Mouse (Mus musculus) heart, embryonic 14.5 days (tissue): ENCODE measurements around the gene Ank3. TPM values are rescaled to one million over a fixed set of nuclear protein-coding genes. Genes with fewer than 3 reads are reported as not detected.

Experiments used
- ATAC-seq: fragments of 200-750 bp; cut with Nextera tagmentation; 2 replicates; pipeline ENCODE4 v1.8.0; 2017; ENCODE audit warnings: low read depth, moderate TSS enrichment; ENCODE audit not compliant: insufficient number of reproducible peaks, insufficient read depth, low FRiP score
- H3K27ac ChIP-seq, 2 experiments: fragments of 200-500 bp in 1 of 2; fragments of 300-500 bp in 1 of 2; sonication (generic) in 1 of 2; replicated peaks in 1 of 2; 2 replicates each; pipeline ENCODE4 v1.5.1; 2012 to 2014; ENCODE audit warnings: low read depth in 2 of 2, low read length in 2 of 2, control low read depth in 1 of 2, mild to moderate bottlenecking in 1 of 2, mixed read lengths in 1 of 2; ENCODE audit not compliant: control insufficient read depth in 1 of 2, insufficient read depth in 1 of 2
- H3K27me3 ChIP-seq: fragments of 300-500 bp; sonication (generic); 2 replicates; pipeline ENCODE4 v1.6.1; 2014; ENCODE audit warnings: mild to moderate bottlenecking, low read length, control low read depth; ENCODE audit not compliant: control insufficient read depth, insufficient read depth
- H3K36me3 ChIP-seq: fragments of 300-500 bp; sonication (generic); 2 replicates; pipeline ENCODE4 v1.6.1; 2014; ENCODE audit warnings: mild to moderate bottlenecking, control low read depth, low read length, mixed read lengths; ENCODE audit not compliant: control insufficient read depth, insufficient read depth
- H3K4me1 ChIP-seq, 2 experiments: fragments of 200-500 bp in 1 of 2; fragments of 300-500 bp in 1 of 2; sonication (generic) in 1 of 2; 2 replicates each; pipeline ENCODE4 v1.6.1; 2012 to 2014; ENCODE audit warnings: low read length in 2 of 2, control low read depth in 1 of 2, mixed read lengths in 1 of 2; ENCODE audit not compliant: control insufficient read depth in 2 of 2, insufficient read depth in 2 of 2
- H3K4me2 ChIP-seq: fragments of 300-500 bp; sonication (generic); 2 replicates; pipeline ENCODE4 v1.6.1; 2014; ENCODE audit warnings: mild to moderate bottlenecking, low read length
- H3K4me3 ChIP-seq, 2 experiments: fragments of 200-500 bp in 1 of 2; fragments of 300-500 bp in 1 of 2; sonication (generic) in 1 of 2; 2 replicates each; pipeline ENCODE4 v1.5.1; 2012 to 2014; ENCODE audit warnings: low read length in 2 of 2, mild to moderate bottlenecking in 2 of 2, control low read depth in 1 of 2, low read depth in 1 of 2, moderate library complexity in 1 of 2; ENCODE audit not compliant: control insufficient read depth in 1 of 2, insufficient read depth in 1 of 2
- H3K9ac ChIP-seq: fragments of 300-500 bp; sonication (generic); 2 replicates; pipeline ENCODE4 v1.6.1; 2014; ENCODE audit warnings: mild to moderate bottlenecking, low read length
- H3K9me3 ChIP-seq: fragments of 300-500 bp; sonication (generic); 2 replicates; pipeline ENCODE4 v1.6.1; 2016; ENCODE audit warnings: low read length, control low read depth; ENCODE audit not compliant: control insufficient read depth
- whole genome bisulfite sequencing: fragments of 180-500 bp; shearing (Covaris S2); extraction: QIAGEN DNeasy Blood & Tissue Kit; methylation state at CpG from one replicate; pipeline ENCODE4 v1.1.7; 2014; 5-methylcytosine and 5-hydroxymethylcytosine counted together
- polyA plus RNA-seq: library from polyadenylated mRNA; unstranded; fragments of >200 nt; fragmentation: Nextera tagmentation; extraction: Ambion mirVana; gene quantifications from 2 replicates; pipeline ENCODE4 v1.2.1, GENCODE M21; 2014

Gene Ank3
- polyA plus RNA-seq, 1 experiment from 2014 or later: 43.2 TPM

DNA sequence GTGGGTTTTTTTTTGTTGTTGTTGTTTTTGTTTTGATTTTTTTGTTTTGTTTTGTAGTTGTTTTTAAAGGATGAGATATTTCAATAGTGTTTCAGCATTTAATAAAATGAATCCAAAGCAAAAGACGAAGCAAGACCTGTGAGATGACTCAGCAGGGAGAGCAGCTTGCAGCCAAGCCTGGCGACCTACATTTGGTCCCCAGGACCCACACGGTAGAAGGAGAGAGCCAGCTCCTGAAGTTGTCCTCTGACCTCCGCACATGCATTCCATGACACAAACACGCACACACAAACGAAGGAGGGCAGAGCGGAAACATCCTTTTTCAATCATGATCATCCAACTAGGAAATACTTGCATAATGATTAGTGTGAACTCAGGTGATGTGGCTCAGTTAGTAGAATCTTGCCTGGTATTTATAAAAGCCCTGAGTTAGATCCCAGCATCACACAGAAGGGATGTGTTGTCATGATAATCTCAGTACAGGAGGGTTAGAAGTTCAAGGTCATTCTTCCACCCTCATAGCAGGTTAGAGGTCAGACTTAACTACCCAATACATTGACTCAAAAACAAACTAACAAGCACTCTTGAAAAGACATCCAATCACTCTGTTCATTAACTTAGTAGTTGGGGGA lies 461.4 kb downstream of the Ank3 start:
- H3K27ac ChIP-seq: no peak overlapping the region
- H3K4me2 ChIP-seq: no peak overlapping the region
- H3K27me3 ChIP-seq: no peaks in the 10 kb centered on the region
- no peak for ATAC-seq
- H3K9me3 ChIP-seq: no peaks in the 10 kb centered on the region
- H3K9ac ChIP-seq: no peak overlapping the region
- WGBS: 79% methylated on average over 7 of the region's 7 CpGs
- H3K4me3 ChIP-seq: no peak overlapping the region
- H3K36me3 ChIP-seq: peaks cover 5% of the 10 kb centered on the region
- H3K4me1 ChIP-seq: peaks cover 9 to 25% of the 10 kb centered on the region in 2 experiments

DNA sequence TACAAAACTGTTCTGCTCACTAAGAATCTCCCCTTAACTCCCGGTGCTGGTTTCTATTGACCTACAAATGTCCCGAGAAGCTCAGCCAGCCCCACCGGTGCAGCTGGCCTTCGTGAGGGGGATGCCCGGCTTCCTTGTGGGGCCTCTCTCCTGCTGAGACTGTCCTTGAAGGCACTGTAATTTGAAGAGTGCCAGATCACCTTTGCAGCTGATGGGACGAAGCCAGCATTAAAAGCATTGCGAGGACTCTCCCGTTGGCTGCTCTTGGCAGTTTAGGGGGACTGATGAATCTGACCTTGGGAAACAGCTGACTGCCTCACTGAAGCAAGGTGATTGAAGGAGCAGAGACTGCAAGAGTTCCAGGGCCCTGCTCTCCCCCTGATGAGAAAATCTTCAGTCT lies 464.3 kb downstream of the Ank3 start:
- Histone ChIP-seq H3K9me3 (no peaks in the 10 kb centered on the region), H3K27ac (peak overlapping the region; percentile 42 to 57), H3K27me3 (no peaks in the 10 kb centered on the region), H3K9ac (peak overlapping the region; percentile 13; the same call in 1 of the 2 replicates), H3K4me1 (peaks cover 9 to 25% of the 10 kb centered on the region in 2 experiments), H3K36me3 (peaks cover 6% of the 10 kb centered on the region; the same call in 1 of the 2 replicates), H3K4me3 (no peak overlapping the region), H3K4me2 (no peak overlapping the region)
- 24% methylated on average over 8 of the region's 8 CpGs for WGBS
- no peak for ATAC-seq

DNA sequence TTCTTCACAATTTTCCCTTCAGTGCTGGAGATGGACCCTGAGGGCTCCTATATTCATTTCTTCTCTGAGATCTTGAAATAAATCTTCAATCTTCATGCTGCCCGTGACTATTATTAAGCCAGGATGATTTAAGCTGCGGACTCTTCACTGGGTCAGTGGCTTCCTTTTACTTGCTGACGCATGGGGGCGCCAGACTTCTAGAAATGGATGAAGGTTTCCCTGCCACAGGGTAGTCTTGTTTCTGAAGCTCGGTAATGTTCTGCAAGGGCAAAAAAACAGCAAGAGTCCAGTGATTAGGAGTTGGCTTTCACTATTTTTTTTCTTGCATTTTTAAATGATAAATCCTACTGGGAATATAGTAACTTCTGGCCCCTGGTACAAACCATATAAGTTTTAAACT lies 471.8 kb downstream of the Ank3 start:
- no peaks in the 10 kb centered on the region for H3K27me3 ChIP-seq
- no peak for ATAC-seq
- H3K4me2 ChIP-seq: no peak overlapping the region
- H3K9me3 ChIP-seq: no peaks in the 10 kb centered on the region
- H3K36me3 ChIP-seq: peaks cover 29% of the 10 kb centered on the region
- no peak overlapping the region for H3K4me3 ChIP-seq
- H3K4me1 ChIP-seq: peaks cover 14 to 15% of the 10 kb centered on the region in 2 experiments
- 11% methylated on average over 5 of the region's 5 CpGs for WGBS
- no peak overlapping the region for H3K27ac ChIP-seq
- H3K9ac ChIP-seq: no peak overlapping the region

DNA sequence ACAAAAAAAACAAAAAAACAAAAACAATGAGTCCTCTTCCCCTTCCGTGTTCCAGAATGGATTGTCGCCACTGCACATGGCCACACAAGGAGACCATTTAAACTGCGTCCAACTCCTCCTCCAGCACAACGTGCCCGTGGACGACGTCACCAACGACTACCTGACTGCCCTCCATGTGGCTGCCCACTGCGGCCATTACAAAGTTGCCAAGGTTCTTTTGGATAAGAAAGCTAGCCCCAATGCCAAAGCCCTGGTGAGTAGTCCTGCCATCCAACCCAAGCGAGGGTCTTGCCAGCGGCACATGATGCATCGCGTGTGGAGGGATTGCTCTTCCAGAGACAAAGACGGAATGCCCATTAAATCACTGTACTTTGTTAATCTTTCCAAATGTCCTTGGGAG lies 472.4 kb downstream of the Ank3 start:
- no peak for ATAC-seq
- 86% methylated on average over 14 of the region's 14 CpGs for WGBS
- Histone ChIP-seq H3K4me1 (peaks cover 14 to 15% of the 10 kb centered on the region in 2 experiments), H3K36me3 (peaks cover 33% of the 10 kb centered on the region), H3K27me3 (no peaks in the 10 kb centered on the region), H3K4me2 (no peak overlapping the region), H3K9ac (no peak overlapping the region), H3K9me3 (no peaks in the 10 kb centered on the region), H3K4me3 (no peak overlapping the region), H3K27ac (no peak overlapping the region)

DNA sequence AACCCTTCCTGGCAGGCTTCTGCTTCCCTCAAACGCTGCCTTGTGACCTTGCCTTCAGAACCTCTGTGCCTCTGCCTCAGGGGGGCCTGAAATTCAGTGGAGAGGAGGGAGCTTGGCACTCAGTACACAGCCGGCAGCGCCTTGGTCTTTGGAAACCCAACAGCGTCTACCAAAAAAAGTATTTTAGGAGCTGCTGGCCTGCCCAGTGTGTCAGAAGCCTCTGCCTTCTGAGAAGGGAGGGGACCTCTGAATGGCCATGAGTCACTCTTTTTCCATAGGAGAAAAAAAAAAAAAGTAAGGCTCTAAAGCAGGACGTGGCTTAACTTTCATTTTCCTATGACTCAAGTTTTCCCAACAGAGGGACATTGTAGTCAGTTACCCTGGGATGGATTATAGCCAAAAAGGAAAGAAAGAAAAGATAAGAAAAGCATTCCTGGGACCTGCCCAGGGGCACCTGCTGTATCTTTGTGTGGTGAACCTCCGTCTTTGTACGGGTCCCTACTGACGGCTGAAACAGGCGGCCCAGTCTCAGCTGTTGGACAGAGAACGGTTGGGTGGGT lies 473.7 kb downstream of the Ank3 start:
- Histone ChIP-seq H3K36me3 (peaks cover 32% of the 10 kb centered on the region), H3K4me2 (peak overlapping the region; percentile 53), H3K9ac (peak overlapping the region; percentile 38; the same call in 1 of the 2 replicates), H3K27ac (peak overlapping the region; percentile 84 to 97), H3K9me3 (no peaks in the 10 kb centered on the region), H3K4me3 (no peak overlapping the region), H3K27me3 (no peaks in the 10 kb centered on the region), H3K4me1 (peaks cover 14 to 15% of the 10 kb centered on the region in 2 experiments)
- 23% methylated on average over 10 of the region's 10 CpGs for WGBS
- peak; percentile 69 for ATAC-seq

DNA sequence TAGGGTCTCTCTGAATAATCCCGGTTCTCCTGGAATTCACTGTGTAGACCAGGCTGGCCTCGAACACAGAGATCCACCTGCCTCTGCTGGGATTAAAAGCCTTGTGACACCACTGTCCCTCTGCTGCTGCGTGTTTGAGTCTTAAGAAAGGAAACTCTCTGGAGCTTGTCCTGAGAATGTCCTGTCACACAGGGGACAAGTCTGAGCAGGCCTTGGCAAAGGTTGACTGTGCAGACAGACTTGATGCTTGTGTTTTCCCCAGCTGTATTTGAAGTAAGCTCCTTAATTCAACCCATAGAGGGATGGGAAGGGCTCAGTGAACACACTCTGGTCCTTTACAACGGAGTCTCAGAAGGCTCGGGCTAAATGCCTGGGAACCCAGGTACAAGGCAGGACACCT lies 474.3 kb downstream of the Ank3 start:
- Histone ChIP-seq H3K4me2 (peak overlapping the region; percentile 53; the same call in 1 of the 2 replicates), H3K27ac (peak overlapping the region; percentile 84 to 97), H3K27me3 (no peaks in the 10 kb centered on the region), H3K9me3 (no peaks in the 10 kb centered on the region), H3K4me3 (no peak overlapping the region), H3K9ac (no peak overlapping the region), H3K4me1 (peaks cover 14 to 15% of the 10 kb centered on the region in 2 experiments), H3K36me3 (peaks cover 30% of the 10 kb centered on the region)
- ATAC-seq: no peak
- 79% methylated on average over 5 of the region's 5 CpGs for WGBS

DNA sequence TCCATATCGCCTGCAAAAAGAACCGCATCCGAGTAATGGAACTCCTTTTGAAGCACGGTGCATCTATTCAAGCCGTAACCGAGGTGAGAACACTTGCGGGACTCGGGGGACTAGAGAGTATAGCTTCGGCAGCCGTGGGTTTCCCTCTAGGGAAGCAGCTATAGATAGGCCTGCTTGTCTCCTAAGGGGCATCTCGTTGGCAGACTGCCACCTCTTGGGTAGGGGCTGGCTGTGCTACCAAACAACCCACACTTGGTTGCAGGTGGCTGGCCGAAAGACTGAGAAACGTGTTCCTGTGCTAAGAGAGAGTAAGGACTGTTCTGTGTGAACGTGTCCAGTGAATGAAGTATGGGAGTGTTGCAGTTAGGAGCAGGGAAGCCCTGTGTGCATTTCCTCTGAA lies 476.2 kb downstream of the Ank3 start:
- H3K9me3 ChIP-seq: no peaks in the 10 kb centered on the region
- no peaks in the 10 kb centered on the region for H3K27me3 ChIP-seq
- H3K36me3 ChIP-seq: peaks cover 33% of the 10 kb centered on the region
- 0 out of 2 replicates have a peak overlapping the region, but pooled peaks have one; percentile 16 for H3K9ac ChIP-seq
- no peak overlapping the region for H3K4me3 ChIP-seq
- WGBS: 57% methylated on average over 14 of the region's 14 CpGs
- H3K4me2 ChIP-seq: no peak overlapping the region
- H3K4me1 ChIP-seq: peaks cover 14 to 15% of the 10 kb centered on the region in 2 experiments
- ATAC-seq: no peak
- no peak overlapping the region for H3K27ac ChIP-seq
